Mouse (Mus musculus) liver, adult 2 months (tissue): ENCODE measurements at regions not wholly inside any gene's neighbourhood (a gene's known extent, or its start where the extent isn't known, plus 50 kb on each side); places are given as distances from the start of the nearest gene placed in this dataset.

ENCODE experiments used
- CTCF ChIP-seq: fragments of 200-500 bp; IDR thresholded peaks from 2 replicates; pipeline ENCODE4 v1.5.1; 2011; ENCODE audit warnings: low read depth, low read length, control low read depth
- POLR2A ChIP-seq: fragments of 200-500 bp; IDR thresholded peaks from 2 replicates; pipeline ENCODE4 v1.6.1; 2011; ENCODE audit warnings: low read length, control low read depth; ENCODE audit not compliant: insufficient read depth; ENCODE audit errors: extremely low read depth

DNA sequence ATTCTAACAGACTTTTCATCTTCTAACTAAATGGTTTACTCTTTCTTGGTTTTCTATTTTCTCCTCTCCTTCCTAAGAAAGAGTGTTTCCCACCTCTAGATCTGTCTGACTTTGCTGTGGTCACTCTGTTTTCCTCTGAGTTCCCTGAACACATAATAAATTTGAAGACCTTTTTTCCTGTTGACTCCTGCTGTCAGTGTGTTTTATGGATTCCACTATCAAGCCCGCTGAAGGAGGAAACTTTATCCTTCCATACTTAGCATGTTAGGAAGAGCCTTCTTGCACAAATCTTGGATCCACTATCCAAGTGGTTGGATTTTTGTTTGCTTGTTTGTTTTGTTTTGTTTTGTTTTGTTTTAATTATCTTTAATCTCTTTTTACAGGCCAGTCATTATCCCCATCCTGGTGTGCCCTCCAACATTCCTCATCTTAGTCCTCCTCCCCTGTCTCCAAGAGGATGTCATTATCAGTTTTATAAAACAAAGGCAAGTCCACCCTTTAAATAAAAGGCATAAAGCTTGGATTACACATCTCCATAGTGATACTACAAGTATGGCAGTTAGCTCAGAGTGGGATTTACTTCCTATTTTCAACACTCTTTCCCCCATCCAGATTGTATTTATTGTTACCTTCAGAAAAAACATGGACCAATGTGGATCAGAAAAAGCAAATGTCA is 704.8 kb upstream of the Rag2 start:
- no peak for TF ChIP-seq CTCF
- no peak for TF ChIP-seq POLR2A
